Mouse (Mus musculus) midbrain, embryonic 13.5 days (tissue): ENCODE measurements around the gene Fam217b. TPM values are rescaled to one million over a fixed set of nuclear protein-coding genes. Genes with fewer than 3 reads are reported as not detected.

Experiments
- ATAC-seq: fragments of 200-750 bp; cut with Nextera tagmentation; 2 replicates; pipeline ENCODE4 v1.8.0; 2017; ENCODE audit warnings: mild to moderate bottlenecking, moderate TSS enrichment, moderate library complexity
- H3K27ac ChIP-seq: fragments of 300-500 bp; sonication (generic); 2 replicates; pipeline ENCODE4 v1.5.1; 2015; ENCODE audit warnings: inconsistent platforms, mild to moderate bottlenecking, moderate library complexity
- H3K27me3 ChIP-seq: fragments of 300-500 bp; sonication (generic); 2 replicates; pipeline ENCODE4 v1.6.1; 2015; ENCODE audit warnings: mild to moderate bottlenecking, inconsistent platforms
- H3K36me3 ChIP-seq: fragments of 300-500 bp; sonication (generic); 2 replicates; pipeline ENCODE4 v1.6.1; 2015; ENCODE audit warnings: mild to moderate bottlenecking, inconsistent platforms
- H3K4me1 ChIP-seq: fragments of 300-500 bp; sonication (generic); replicated peaks from 2 replicates; pipeline ENCODE4 v1.6.1; 2015; ENCODE audit warnings: inconsistent platforms
- H3K4me2 ChIP-seq: fragments of 300-500 bp; sonication (generic); replicated peaks from 2 replicates; pipeline ENCODE4 v1.6.1; 2015; ENCODE audit warnings: moderate library complexity, mild to moderate bottlenecking, inconsistent platforms
- H3K4me3 ChIP-seq: fragments of 300-500 bp; sonication (generic); replicated peaks from 2 replicates; pipeline ENCODE4 v1.5.1; 2015; ENCODE audit warnings: mild to moderate bottlenecking, inconsistent platforms
- H3K9ac ChIP-seq: fragments of 300-500 bp; sonication (generic); replicated peaks from 2 replicates; pipeline ENCODE4 v1.6.1; 2015; ENCODE audit warnings: mild to moderate bottlenecking, inconsistent platforms
- H3K9me3 ChIP-seq: fragments of 300-500 bp; sonication (generic); 2 replicates; pipeline ENCODE4 v1.6.1; 2016; ENCODE audit warnings: mild to moderate bottlenecking, inconsistent platforms
- WGBS: fragments of 180-500 bp; shearing (Covaris S2); methylation state at CpG from one replicate; pipeline ENCODE4 v1.1.7; 2015; 5-methylcytosine and 5-hydroxymethylcytosine counted together
- polyA plus RNA-seq: library from polyadenylated mRNA; unstranded; fragments of >200 nt; fragmentation: Nextera tagmentation; extraction: Ambion mirVana; gene quantifications from 2 replicates; pipeline ENCODE4 v1.2.1, GENCODE M21; 2015

Fam217b gene
- 5.8 and 6.1 TPM in 2 replicates for polyA plus RNA-seq

GRCm38 (mm10) chr2:178414261-178415149, at the start of gene Fam217b, which contains the start of gene Ppp1r3d:
TSS of gene Fam217b (plus strand) at chr2:178414524.
TSS of gene Ppp1r3d (minus strand) at chr2:178414472.
- H3K4me2 ChIP-seq, result peak within 1 kb of the TSS; percentile 95
- peak within 1 kb of the TSS; percentile 76 for H3K27ac ChIP-seq
- peak within 1 kb of the TSS; percentile 66 for H3K4me3 ChIP-seq
- WGBS, result under 1% methylated on average over 72 of the region's 74 CpGs
- H3K9ac ChIP-seq, result peak within 1 kb of the TSS; percentile 66
- H3K27me3 ChIP-seq, result peaks cover 23% of the 10 kb centered on the region
- no peaks in the 10 kb centered on the region for H3K9me3 ChIP-seq
- H3K4me1 ChIP-seq, result peaks cover 22% of the 10 kb centered on the region
- no peaks in the 10 kb centered on the region for H3K36me3 ChIP-seq
- ATAC-seq, result peak; percentile 91

GRCm38 (mm10) chr2:178407053-178407815, 7.1 kb upstream of the Fam217b start, which contains the start of gene Sycp2:
TSS of gene Sycp2 (minus strand) at chr2:178407685.
- H3K9ac ChIP-seq, result no peak within 1 kb of the TSS
- no peaks in the 10 kb centered on the region for H3K36me3 ChIP-seq
- no peak within 1 kb of the TSS for H3K4me2 ChIP-seq
- no peak within 1 kb of the TSS for H3K27ac ChIP-seq
- H3K9me3 ChIP-seq, result peaks cover 7% of the 10 kb centered on the region; the same call in 1 of the 2 replicates
- no peak within 1 kb of the TSS for H3K4me3 ChIP-seq
- 0 out of 2 replicates have a peak, but pooled peaks cover 2% of the 10 kb centered on the region for H3K4me1 ChIP-seq
- 87% methylated on average over 52 of the region's 52 CpGs for WGBS
- ATAC-seq, result peak; percentile 37; the same call in 1 of the 2 replicates
- H3K27me3 ChIP-seq, result 0 out of 2 replicates have a peak, but pooled peaks cover under 1% of the 10 kb centered on the region

GRCm38 (mm10) chr2:178409024-178409423, 5.3 kb upstream of the Fam217b start:
- peaks cover 7% of the 10 kb centered on the region; the same call in 1 of the 2 replicates for H3K9me3 ChIP-seq
- no peak for ATAC-seq
- H3K27me3 ChIP-seq, result peaks cover 19% of the 10 kb centered on the region
- peaks cover 13% of the 10 kb centered on the region for H3K4me1 ChIP-seq
- no peak overlapping the region for H3K9ac ChIP-seq
- no peaks in the 10 kb centered on the region for H3K36me3 ChIP-seq
- WGBS, result 78% methylated on average over 1 of the region's 1 CpGs
- no peak overlapping the region for H3K4me3 ChIP-seq
- H3K4me2 ChIP-seq, result no peak overlapping the region
- H3K27ac ChIP-seq, result no peak overlapping the region

DNA sequence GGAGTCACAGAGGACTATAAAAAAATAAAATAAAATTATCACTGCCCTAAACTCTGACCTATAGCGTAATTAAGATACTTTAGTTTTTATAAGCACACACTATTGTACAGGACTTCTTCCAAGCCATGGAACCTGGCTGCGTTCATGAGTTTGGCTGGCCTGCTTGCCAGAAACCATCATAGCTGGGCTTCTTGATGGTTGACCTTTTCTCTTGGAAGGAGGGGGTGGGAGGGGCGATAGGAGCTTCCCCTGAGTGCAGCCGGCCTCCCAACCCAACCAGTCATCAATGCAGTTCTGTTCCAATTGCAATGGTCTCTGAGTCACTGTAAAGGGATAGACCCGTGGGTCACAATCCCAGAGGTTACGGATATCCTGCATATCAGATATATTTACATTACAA, 4.0 kb upstream of the Fam217b start:
- H3K36me3 ChIP-seq, result no peaks in the 10 kb centered on the region
- peaks cover 7% of the 10 kb centered on the region; the same call in 1 of the 2 replicates for H3K9me3 ChIP-seq
- 84% methylated on average over 6 of the region's 6 CpGs for WGBS
- H3K4me3 ChIP-seq, result no peak overlapping the region
- H3K4me1 ChIP-seq, result peaks cover 22% of the 10 kb centered on the region
- no peak overlapping the region for H3K9ac ChIP-seq
- ATAC-seq, result no peak
- H3K4me2 ChIP-seq, result no peak overlapping the region
- H3K27ac ChIP-seq, result no peak overlapping the region
- peaks cover 20% of the 10 kb centered on the region for H3K27me3 ChIP-seq

GRCm38 (mm10) chr2:178412598-178412997, 1.7 kb upstream of the Fam217b start:
- Histone ChIP-seq H3K4me3 (no peak overlapping the region), H3K4me1 (peaks cover 24% of the 10 kb centered on the region), H3K36me3 (no peaks in the 10 kb centered on the region), H3K27me3 (peaks cover 23% of the 10 kb centered on the region), H3K9me3 (peaks cover 2% of the 10 kb centered on the region; the same call in 1 of the 2 replicates), H3K27ac (no peak overlapping the region), H3K4me2 (no peak overlapping the region; the same call in 1 of the 2 replicates), H3K9ac (no peak overlapping the region)
- WGBS, result 77% methylated on average over 6 of the region's 6 CpGs
- ATAC-seq, result no peak

GRCm38 (mm10) chr2:178413081-178413480, 1.2 kb upstream of the Fam217b start:
- H3K36me3 ChIP-seq, result no peaks in the 10 kb centered on the region
- peak overlapping the region; percentile 66 for H3K4me3 ChIP-seq
- H3K9me3 ChIP-seq, result no peaks in the 10 kb centered on the region
- H3K27me3 ChIP-seq, result peaks cover 23% of the 10 kb centered on the region
- peaks cover 24% of the 10 kb centered on the region for H3K4me1 ChIP-seq
- 66% methylated on average over 13 of the region's 13 CpGs for WGBS
- H3K4me2 ChIP-seq, result peak overlapping the region; percentile 95
- no peak; the same call in 1 of the 2 replicates for ATAC-seq
- no peak overlapping the region for H3K27ac ChIP-seq
- H3K9ac ChIP-seq, result peak overlapping the region; percentile 66; the same call in 1 of the 2 replicates

- Histone ChIP-seq H3K9ac (peak overlapping the region; percentile 66), H3K4me1 (peaks cover 24% of the 10 kb centered on the region), H3K4me3 (peak overlapping the region; percentile 66), H3K27ac (no peak overlapping the region), H3K9me3 (no peaks in the 10 kb centered on the region), H3K4me2 (peak overlapping the region; percentile 95), H3K27me3 (peaks cover 23% of the 10 kb centered on the region), H3K36me3 (no peaks in the 10 kb centered on the region)
- 13% methylated on average over 72 of the region's 75 CpGs for WGBS
- ATAC-seq, result peak; percentile 29
Observed at GRCm38 (mm10) chr2:178413481-178414260, 653 bp upstream of the Fam217b start.

DNA sequence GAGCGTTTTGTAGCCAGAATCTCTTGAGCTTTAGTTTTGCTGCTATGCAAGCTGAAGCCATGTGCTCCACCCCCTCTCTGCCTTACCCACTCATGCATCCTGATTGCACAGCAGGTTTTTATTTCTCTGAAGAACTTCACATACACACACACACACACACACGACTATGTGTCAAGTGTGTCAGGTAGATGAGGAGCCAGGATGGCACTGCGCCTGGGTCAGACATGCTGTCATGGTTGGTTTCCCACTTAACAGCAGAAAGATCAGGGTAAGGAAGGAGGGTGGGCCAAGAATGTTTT, 775 bp downstream of the Fam217b start:
- 26% methylated on average over 3 of the region's 3 CpGs for WGBS
- no peak for ATAC-seq
- Histone ChIP-seq H3K27ac (0 out of 2 replicates have a peak overlapping the region, but pooled peaks have one; percentile 76), H3K4me1 (peaks cover 22% of the 10 kb centered on the region), H3K36me3 (no peaks in the 10 kb centered on the region), H3K4me2 (peak overlapping the region; percentile 95), H3K9me3 (no peaks in the 10 kb centered on the region), H3K27me3 (peaks cover 23% of the 10 kb centered on the region), H3K9ac (peak overlapping the region; percentile 66; the same call in 1 of the 2 replicates), H3K4me3 (peak overlapping the region; percentile 66)

- peaks cover 23% of the 10 kb centered on the region for H3K27me3 ChIP-seq
- WGBS, result 84% methylated on average over 13 of the region's 13 CpGs
- H3K27ac ChIP-seq, result no peak overlapping the region
- H3K4me2 ChIP-seq, result no peak overlapping the region
- H3K4me1 ChIP-seq, result peaks cover 31% of the 10 kb centered on the region
- no peaks in the 10 kb centered on the region for H3K36me3 ChIP-seq
- H3K4me3 ChIP-seq, result no peak overlapping the region
- no peaks in the 10 kb centered on the region for H3K9me3 ChIP-seq
- no peak for ATAC-seq
- no peak overlapping the region for H3K9ac ChIP-seq
Observed at GRCm38 (mm10) chr2:178416427-178416826, 2.1 kb downstream of the Fam217b start.

DNA sequence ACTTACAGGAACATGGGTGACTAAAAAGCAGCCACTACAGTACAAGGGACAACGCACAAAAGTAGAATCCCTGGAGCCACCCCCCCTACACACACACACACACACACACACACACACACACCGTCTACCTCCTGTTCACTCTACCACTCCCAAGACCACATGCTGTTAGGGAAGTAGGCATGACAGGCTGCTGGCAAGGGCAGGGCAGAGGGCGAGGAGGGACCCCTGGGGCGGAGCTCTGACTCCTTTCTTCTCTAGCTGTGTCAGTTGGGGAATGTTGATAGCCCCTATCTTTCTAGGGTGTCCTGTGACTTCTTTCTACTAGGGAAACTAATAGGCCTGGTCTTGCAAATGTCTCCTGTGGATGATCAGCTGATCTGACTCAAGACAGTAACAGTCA, 2.6 kb downstream of the Fam217b start:
- whole genome bisulfite sequencing, result 79% methylated on average over 4 of the region's 4 CpGs
- H3K27me3 ChIP-seq, result peaks cover 23% of the 10 kb centered on the region
- no peak overlapping the region for H3K27ac ChIP-seq

DNA sequence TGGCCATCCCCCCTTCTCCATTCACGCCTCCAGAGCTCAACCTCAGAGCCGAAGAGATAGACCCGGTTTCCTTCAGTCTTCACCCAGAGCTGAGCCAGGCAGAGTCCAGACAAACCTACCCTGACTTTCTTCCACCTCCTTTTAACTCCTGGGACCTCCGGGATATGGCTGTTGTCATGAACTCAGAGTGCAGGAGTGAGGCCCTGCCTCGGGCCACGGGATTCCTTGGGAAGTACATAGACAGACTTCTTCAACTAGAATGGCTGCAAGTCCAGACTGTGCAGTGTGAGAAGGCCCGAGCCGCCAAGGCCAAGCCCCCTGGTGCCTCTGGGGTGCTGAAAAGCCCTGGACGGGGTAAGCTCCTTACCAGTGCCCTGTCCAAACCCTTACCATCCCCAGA, 6.3 kb downstream of the Fam217b start:
- H3K27me3 ChIP-seq, result peaks cover 3% of the 10 kb centered on the region; the same call in 1 of the 2 replicates
- no peak overlapping the region for H3K27ac ChIP-seq
- no peak for ATAC-seq
- no peak overlapping the region for H3K9ac ChIP-seq
- 87% methylated on average over 9 of the region's 9 CpGs for WGBS
- peaks cover 15% of the 10 kb centered on the region; the same call in 1 of the 2 replicates for H3K4me1 ChIP-seq
- H3K4me3 ChIP-seq, result no peak overlapping the region
- no peaks in the 10 kb centered on the region for H3K9me3 ChIP-seq
- no peaks in the 10 kb centered on the region for H3K36me3 ChIP-seq
- no peak overlapping the region for H3K4me2 ChIP-seq

More for the DNA sequence above, 2.6 kb downstream of the Fam217b start:
- Histone ChIP-seq H3K9ac (no peak overlapping the region), H3K4me1 (peaks cover 31% of the 10 kb centered on the region), H3K4me2 (no peak overlapping the region), H3K4me3 (no peak overlapping the region), H3K36me3 (no peaks in the 10 kb centered on the region), H3K9me3 (no peaks in the 10 kb centered on the region)
- ATAC-seq, result no peak
